Mouse (Mus musculus) megakaryocyte, embryonic 14.5 days (primary cell): ENCODE results near the gene Cntnap1.

ENCODE experiments used
- FLI1 ChIP-seq: IDR thresholded peaks from 2 replicates; pipeline ENCODE4 v1.6.1; 2012; ENCODE audit warnings: low read length, inconsistent platforms, mixed read lengths
- GATA1 ChIP-seq: IDR thresholded peaks from 3 replicates; pipeline ENCODE4 v1.6.1; 2012; ENCODE audit warnings: mixed read lengths, low read length, inconsistent platforms, borderline replicate concordance

- TF ChIP-seq GATA1 (no peak), FLI1 (no peak)
Observed at GRCm38 (mm10) chr11:101230526-101230925, 60.2 kb downstream of the Cntnap1 start.
